Mouse (Mus musculus) G1E (cell line): ENCODE results near the gene Shld2.

Source experiments
- CTCF ChIP-seq: IDR thresholded peaks from 2 replicates; pipeline ENCODE4 v1.5.1; 2012; ENCODE audit warnings: low read depth, low read length, inconsistent platforms, mixed read lengths
- GATA1 ChIP-seq: IDR thresholded peaks from 2 replicates; pipeline ENCODE4 v1.6.1; 2012; ENCODE audit warnings: borderline replicate concordance, low read length, inconsistent platforms, mixed read lengths
- TAL1 ChIP-seq: conservative IDR thresholded peaks from 2 replicates; pipeline ENCODE4 v1.6.1; 2012; ENCODE audit warnings: low read depth, low read length, inconsistent platforms, mixed read lengths

- TF ChIP-seq CTCF: no peak
- no peak for TF ChIP-seq TAL1
- no peak for TF ChIP-seq GATA1
Observed at GRCm38 (mm10) chr14:34296350-34296749, 13.9 kb downstream of the Shld2 start.
